Mouse (Mus musculus): ENCODE results near the gene Arf4. TPM values are rescaled to one million over a fixed set of nuclear protein-coding genes. Genes with fewer than 3 reads are reported as not detected.

The Arf4 gene
- polyA plus RNA-seq (2016; fragmentation: Nextera tagmentation; extraction: Ambion mirVana), result 524 and 553 TPM in 2 replicates

DNA sequence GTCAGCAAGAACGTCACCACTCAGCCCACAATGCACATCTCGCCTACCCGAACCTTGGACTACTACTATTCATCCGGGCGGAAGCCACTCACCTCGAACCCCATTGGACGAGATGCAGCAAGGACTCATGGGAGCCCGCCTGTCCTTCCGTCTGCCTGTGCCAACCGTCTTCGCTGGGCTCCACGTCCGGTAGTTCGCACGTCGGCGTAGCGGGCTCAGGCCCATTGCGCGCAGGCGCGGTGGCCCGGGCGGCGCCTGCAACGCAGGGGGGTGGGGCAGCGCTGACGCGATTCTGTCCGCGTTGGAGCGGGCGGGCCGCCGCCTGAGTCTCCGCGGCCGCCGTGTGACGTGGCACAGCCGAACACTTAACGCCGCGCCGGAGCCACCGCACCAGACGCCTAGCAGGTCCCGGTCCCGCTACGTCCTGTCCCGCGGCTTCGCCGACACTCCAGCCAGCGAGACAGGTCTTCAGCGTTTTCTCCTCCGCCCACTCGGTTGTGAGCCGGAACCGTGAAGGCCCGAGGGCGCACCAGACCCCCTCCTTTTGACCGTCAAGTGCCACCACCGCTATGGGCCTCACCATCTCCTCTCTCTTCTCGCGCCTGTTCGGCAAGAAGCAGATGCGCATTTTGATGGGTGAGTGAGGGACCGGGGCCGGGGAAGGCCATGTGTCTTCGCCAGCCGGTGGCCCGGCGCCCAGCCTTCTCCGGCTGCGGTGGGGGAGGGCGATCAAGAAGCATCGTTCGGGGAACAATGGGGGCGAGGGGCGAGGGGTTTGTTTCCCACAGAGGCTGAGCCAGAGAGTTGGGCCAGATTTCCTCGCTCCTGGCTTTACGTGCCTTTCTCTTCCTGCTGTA, at the start of gene Arf4:
Gene Arf4 (plus strand): TSS at position 224 of the 857 bp plus-strand sequence.
- no peaks in the 10 kb centered on the region for H3K27me3 ChIP-seq
- no peaks in the 10 kb centered on the region for H3K9me3 ChIP-seq
- H3K9ac ChIP-seq, result peak within 1 kb of the TSS; percentile 86
- peak within 1 kb of the TSS; percentile 82 for H3K4me3 ChIP-seq
- peak; percentile 96 for ATAC-seq (ENCODE audit: insufficient number of reproducible peaks, insufficient read depth, low FRiP score, low TSS enrichment)
- H3K4me2 ChIP-seq (replicated peaks), result peak within 1 kb of the TSS; percentile 74
- peak within 1 kb of the TSS; percentile 95 for H3K27ac ChIP-seq
- H3K36me3 ChIP-seq, result no peaks in the 10 kb centered on the region
- WGBS, result under 1% methylated on average over 83 of the region's 83 CpGs
- peaks cover 10% of the 10 kb centered on the region; the same call in 1 of the 2 replicates for H3K4me1 ChIP-seq

DNA sequence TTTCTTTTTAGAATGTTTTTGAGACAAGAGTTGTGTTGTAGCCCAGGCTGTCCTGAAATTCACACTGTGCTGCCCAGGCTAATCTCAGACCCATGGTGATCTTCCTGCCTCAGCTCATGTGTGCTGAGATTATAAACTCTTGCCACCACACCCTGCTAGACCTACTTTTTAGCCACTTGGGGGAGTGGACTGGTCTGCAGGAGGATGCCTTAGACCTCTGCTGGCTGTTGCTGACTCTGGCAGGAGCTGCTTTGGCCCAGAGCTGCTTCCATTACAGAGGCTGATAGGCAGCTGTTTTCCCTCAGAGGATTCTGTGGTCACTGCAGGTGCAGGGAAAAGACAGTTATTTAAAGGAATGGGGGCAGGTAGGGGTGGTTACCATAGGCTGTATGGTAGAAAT, 46.5 kb upstream of the Arf4 start:
- ATAC-seq (ENCODE audit: insufficient number of reproducible peaks, insufficient read depth, low FRiP score, low TSS enrichment), result no peak
- no peak overlapping the region for H3K27ac ChIP-seq
- peaks cover 8% of the 10 kb centered on the region for H3K4me1 ChIP-seq

DNA sequence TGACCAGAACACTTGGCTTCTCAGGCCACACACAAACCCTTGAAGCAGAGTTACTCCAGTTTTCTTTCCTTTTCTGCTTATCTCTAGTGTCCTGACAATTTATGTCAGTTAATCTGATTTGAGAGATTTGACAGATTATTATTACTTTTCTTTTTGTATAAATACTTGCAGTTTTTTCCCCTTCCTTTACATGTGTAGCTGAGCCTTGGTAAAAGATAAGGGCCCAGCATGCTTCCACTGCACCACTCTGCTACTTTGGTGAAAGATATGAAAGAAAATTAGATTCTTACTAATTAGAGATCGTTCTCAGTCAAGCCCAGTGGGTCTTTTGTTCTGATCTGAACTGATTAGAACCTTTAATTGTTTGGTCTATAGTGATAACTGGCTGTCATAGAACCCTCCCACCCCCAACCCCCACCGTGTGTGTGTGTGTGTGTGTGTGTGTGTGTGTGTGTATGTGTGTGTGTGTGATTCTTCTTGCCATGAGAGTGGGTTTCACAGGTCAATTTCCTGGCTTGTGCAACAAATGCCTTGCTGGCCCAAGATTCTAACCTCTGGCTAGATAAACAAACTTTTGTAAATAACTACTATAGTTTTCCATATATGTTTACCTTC, 44.5 kb upstream of the Arf4 start:
- Histone ChIP-seq H3K27ac (no peak overlapping the region), H3K27me3 (no peaks in the 10 kb centered on the region), H3K4me1 (no peaks in the 10 kb centered on the region), H3K4me3 (no peak overlapping the region), H3K9ac (no peak overlapping the region), H3K4me2 (replicated peaks) (no peak overlapping the region), H3K36me3 (peaks cover 21% of the 10 kb centered on the region), H3K9me3 (no peaks in the 10 kb centered on the region)
- WGBS, result 75% methylated on average over 2 of the region's 2 CpGs
- ATAC-seq (ENCODE audit: insufficient number of reproducible peaks, insufficient read depth, low FRiP score, low TSS enrichment), result no peak

More for the DNA sequence above, 46.5 kb upstream of the Arf4 start:
- H3K9ac ChIP-seq, result no peak overlapping the region
- H3K36me3 ChIP-seq, result peaks cover 5% of the 10 kb centered on the region; the same call in 1 of the 2 replicates
- no peak overlapping the region for H3K4me3 ChIP-seq
- no peaks in the 10 kb centered on the region for H3K9me3 ChIP-seq
- H3K27me3 ChIP-seq, result no peaks in the 10 kb centered on the region
- no peak overlapping the region for H3K4me2 ChIP-seq (replicated peaks)

DNA sequence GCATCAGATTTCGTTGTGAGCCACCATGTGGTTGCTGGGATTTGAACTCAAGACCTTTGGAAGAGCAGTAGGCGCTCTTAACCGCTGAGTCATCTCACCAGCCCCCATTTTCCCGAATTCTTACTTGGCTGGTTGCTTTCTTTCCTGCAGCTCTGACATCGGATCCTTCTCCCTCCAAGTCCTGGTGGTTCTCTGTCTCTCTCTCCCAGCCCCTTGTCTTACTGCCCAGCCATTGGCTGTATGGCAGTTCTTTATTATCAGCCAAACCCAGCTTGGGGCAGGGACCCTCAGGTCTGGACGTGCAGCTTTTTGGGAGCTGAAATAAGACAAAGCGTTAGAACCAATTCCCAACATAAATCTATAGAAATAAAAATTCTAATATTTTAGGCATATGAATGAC, 42.7 kb upstream of the Arf4 start:
- no peaks in the 10 kb centered on the region for H3K4me1 ChIP-seq
- H3K36me3 ChIP-seq, result peaks cover 31% of the 10 kb centered on the region
- no peak overlapping the region for H3K9ac ChIP-seq
- no peaks in the 10 kb centered on the region for H3K27me3 ChIP-seq
- H3K27ac ChIP-seq, result no peak overlapping the region
- no peak overlapping the region for H3K4me3 ChIP-seq
- no peaks in the 10 kb centered on the region for H3K9me3 ChIP-seq
- WGBS, result 95% methylated on average over 7 of the region's 7 CpGs
- no peak overlapping the region for H3K4me2 ChIP-seq (replicated peaks)
- ATAC-seq (ENCODE audit: insufficient number of reproducible peaks, insufficient read depth, low FRiP score, low TSS enrichment), result no peak

DNA sequence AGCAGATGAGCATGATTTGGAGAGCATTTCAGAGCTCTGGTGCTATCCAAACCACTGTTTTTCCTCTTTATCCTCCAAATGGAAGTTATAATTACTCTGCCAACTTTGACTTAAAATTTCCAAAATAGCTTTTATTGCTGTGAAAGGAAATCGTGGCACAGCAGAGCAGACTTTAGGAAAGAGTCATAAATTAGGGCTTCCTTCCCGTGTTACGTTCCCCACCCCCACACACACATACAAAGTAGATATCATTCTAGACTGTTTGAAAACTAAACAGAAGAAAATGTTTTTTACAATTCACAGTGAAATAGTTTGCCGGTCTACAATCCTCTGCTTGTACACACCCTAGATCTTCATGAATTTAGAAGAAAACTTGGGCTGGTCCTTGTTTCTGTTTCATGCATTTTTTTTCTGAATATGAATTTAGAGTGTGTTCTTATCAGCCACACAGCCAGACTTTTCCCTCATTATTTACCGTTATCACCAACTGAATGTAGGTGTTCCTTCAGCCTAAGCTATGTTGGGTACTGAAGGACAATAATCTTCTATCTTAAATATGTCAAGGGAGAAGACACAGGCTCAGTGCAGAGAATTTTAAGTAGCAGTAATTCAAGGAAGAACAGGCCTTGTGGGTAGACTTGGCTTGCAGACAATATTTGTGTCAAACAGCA, 42.0 kb upstream of the Arf4 start:
- no peak for ATAC-seq (ENCODE audit: insufficient number of reproducible peaks, insufficient read depth, low FRiP score, low TSS enrichment)
- Histone ChIP-seq H3K27ac (no peak overlapping the region), H3K9me3 (no peaks in the 10 kb centered on the region), H3K9ac (no peak overlapping the region), H3K36me3 (peaks cover 34% of the 10 kb centered on the region), H3K27me3 (no peaks in the 10 kb centered on the region), H3K4me1 (no peaks in the 10 kb centered on the region), H3K4me2 (replicated peaks) (no peak overlapping the region), H3K4me3 (no peak overlapping the region)
- WGBS, result 92% methylated on average over 5 of the region's 5 CpGs

DNA sequence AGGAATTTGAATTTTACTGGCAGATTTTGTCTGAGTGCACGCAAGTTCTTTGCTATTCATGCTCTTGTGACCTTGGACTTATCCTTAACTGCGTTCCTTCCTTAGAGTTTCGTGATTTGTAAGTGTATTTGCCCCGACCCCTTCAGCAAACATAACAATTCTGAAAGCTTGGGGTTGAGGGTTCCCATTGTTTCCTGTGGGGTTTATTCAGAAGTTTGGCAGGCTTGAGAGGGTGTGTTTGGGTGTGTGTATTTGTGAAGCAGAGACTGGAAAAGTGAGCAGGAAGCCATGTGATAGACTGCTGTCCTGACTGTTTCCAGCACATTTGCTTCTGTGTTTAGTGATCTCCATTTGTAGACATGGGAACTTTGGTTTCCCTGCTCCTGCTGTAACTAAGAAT, 32.5 kb upstream of the Arf4 start:
- Histone ChIP-seq H3K9ac (no peak overlapping the region), H3K36me3 (peaks cover 54% of the 10 kb centered on the region), H3K27ac (no peak overlapping the region), H3K4me3 (no peak overlapping the region), H3K27me3 (no peaks in the 10 kb centered on the region), H3K9me3 (no peaks in the 10 kb centered on the region), H3K4me1 (no peaks in the 10 kb centered on the region), H3K4me2 (replicated peaks) (no peak overlapping the region)
- WGBS, result 92% methylated on average over 4 of the region's 4 CpGs
- ATAC-seq (ENCODE audit: insufficient number of reproducible peaks, insufficient read depth, low FRiP score, low TSS enrichment), result no peak

DNA sequence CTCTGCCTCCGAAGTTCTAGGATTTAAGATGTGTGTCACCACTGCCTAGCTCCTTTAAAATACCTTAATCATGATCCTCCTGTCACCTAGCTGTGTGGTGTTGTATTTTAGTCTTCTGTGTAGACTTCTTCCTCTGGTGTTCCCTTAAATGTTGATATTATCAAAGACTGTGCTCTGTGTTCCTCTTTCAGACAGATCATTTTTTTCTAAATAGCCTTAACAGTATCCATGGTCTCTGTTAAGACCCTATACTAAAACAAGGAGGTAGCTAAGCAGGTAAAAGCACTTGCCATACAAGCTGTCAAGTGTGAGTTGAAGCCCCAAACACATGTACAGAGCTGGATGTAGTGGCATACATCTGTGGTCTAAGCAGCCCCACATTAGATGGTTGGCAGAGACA, 28.2 kb upstream of the Arf4 start:
- no peak overlapping the region for H3K4me3 ChIP-seq
- H3K36me3 ChIP-seq, result peaks cover 60% of the 10 kb centered on the region
- no peaks in the 10 kb centered on the region for H3K27me3 ChIP-seq
- H3K9me3 ChIP-seq, result no peaks in the 10 kb centered on the region
- no peak overlapping the region for H3K27ac ChIP-seq
- no peak for ATAC-seq (ENCODE audit: insufficient number of reproducible peaks, insufficient read depth, low FRiP score, low TSS enrichment)
- no peak overlapping the region for H3K4me2 ChIP-seq (replicated peaks)
- H3K9ac ChIP-seq, result no peak overlapping the region
- 89% methylated on average over 1 of the region's 1 CpGs for WGBS
- no peaks in the 10 kb centered on the region for H3K4me1 ChIP-seq

DNA sequence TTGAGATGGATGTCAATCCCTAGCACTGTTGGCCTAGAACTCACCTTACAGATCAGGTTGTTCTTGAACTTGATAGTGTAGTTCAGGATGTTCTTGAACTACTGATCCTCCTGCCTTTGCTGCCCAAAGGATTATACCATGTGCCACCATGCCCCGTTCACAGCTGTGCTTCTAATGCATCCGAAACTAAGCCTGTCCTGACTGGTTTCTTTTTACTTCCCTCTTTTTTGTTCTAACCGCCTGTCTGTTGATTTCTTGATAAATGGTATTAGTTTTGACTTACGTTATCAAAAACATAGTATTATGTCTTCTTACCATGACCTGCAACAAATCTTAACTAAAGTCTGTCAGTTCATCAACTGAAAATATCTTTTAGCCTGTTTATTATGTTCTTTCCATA, 27.2 kb upstream of the Arf4 start:
- peaks cover 56% of the 10 kb centered on the region for H3K36me3 ChIP-seq
- WGBS, result 89% methylated on average over 4 of the region's 4 CpGs
- H3K9ac ChIP-seq, result no peak overlapping the region

DNA sequence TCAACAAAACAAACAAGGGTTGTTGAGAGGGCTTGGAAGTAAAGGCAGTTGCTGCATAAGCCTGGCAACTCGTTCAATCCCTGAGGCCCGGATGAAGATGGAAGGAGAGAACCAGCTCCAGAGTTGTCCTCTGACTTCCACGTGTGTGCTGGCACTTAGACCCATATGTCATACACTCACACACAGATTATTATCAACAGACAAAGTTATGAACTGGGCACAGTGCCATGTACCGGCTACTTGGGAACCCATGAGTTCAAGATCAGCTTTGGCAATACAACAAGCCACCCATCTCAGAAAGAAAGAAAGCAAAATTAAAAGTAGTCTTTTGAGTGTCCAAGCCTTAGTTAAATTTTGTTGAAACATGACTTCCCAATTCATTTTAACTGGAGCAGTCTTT, 12.6 kb upstream of the Arf4 start:
- no peak for ATAC-seq (ENCODE audit: insufficient number of reproducible peaks, insufficient read depth, low FRiP score, low TSS enrichment)
- Histone ChIP-seq H3K27ac (no peak overlapping the region), H3K27me3 (no peaks in the 10 kb centered on the region), H3K4me1 (no peaks in the 10 kb centered on the region), H3K4me2 (replicated peaks) (no peak overlapping the region), H3K9ac (no peak overlapping the region), H3K4me3 (no peak overlapping the region), H3K9me3 (no peaks in the 10 kb centered on the region), H3K36me3 (peaks cover 83% of the 10 kb centered on the region)
- 94% methylated on average over 4 of the region's 4 CpGs for WGBS

More for the DNA sequence above, 27.2 kb upstream of the Arf4 start:
- no peak overlapping the region for H3K4me2 ChIP-seq (replicated peaks)
- no peak overlapping the region for H3K27ac ChIP-seq
- H3K9me3 ChIP-seq, result no peaks in the 10 kb centered on the region
- no peak overlapping the region for H3K4me3 ChIP-seq
- no peaks in the 10 kb centered on the region for H3K27me3 ChIP-seq
- no peak for ATAC-seq (ENCODE audit: insufficient number of reproducible peaks, insufficient read depth, low FRiP score, low TSS enrichment)
- H3K4me1 ChIP-seq, result no peaks in the 10 kb centered on the region

DNA sequence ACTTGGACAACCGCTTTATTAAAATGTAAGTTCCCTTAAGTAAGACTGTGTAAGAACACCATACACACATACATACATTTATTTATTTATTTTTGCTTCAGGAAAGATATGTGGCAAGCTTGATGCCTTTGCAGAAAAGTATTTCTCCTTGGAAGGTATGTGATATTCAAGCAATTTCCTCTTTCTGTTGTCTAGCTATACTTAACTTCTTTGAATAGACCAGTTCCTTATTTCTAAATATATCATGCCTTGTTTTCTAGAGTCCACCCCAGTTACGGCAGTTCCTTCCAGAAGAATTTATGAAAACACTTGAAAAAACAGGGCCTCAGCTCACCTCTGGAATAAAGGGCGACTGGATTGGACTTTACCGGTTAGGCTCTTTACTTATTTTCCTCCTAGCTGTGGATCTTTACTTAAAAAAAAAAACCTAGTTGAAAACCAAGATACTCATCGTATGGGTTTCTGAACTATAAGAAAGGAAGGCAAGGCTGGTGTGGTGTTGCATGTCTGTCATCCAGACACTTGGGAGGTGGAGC, 11.2 kb upstream of the Arf4 start:
- no peak overlapping the region for H3K4me2 ChIP-seq (replicated peaks)
- 92% methylated on average over 5 of the region's 5 CpGs for whole genome bisulfite sequencing
- no peak overlapping the region for H3K27ac ChIP-seq
- no peaks in the 10 kb centered on the region for H3K4me1 ChIP-seq
- H3K9ac ChIP-seq, result no peak overlapping the region
- no peak overlapping the region for H3K4me3 ChIP-seq
- no peaks in the 10 kb centered on the region for H3K27me3 ChIP-seq
- no peak for ATAC-seq (ENCODE audit: insufficient number of reproducible peaks, insufficient read depth, low FRiP score, low TSS enrichment)
- no peaks in the 10 kb centered on the region for H3K9me3 ChIP-seq
- H3K36me3 ChIP-seq, result peaks cover 77% of the 10 kb centered on the region

DNA sequence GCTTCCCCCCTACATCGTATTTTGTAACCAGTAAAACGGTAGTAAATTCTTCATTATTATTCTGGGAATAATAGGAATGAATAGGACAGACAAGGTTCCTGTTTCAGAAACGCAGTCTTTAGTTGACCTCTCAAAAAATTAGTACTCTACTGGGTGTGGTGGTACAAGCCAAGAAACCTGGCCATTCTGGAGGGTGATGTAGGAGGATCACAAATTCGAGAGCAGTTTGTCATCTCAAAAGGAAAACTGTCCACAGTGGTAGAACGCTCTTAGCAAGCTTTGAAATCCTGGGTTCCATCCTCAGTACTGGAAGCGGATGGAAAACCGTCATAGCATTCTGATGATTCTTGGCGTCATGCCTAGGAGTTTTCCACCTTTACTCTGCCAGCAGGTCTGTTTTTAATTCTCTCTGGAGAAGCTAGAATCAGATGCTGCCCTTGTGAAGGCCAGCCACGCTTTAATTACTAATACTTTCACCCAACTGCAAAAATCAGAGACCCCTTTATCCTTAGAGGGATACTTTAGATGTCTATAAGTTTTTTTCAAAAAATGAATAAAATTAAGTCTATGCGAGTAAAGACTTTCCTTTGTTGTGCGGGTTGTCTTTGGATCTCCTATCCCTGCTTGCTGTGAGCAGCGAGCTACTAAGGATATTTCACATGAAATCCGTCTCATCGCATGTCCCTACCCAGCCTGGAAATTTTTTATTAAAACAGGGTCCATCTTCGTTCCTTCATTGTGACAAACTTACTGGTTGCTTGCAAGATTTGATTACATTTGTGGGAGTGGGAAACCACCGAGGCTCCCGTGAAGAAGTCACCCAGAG, 636 bp upstream of the Arf4 start:
- Histone ChIP-seq H3K27me3 (no peaks in the 10 kb centered on the region), H3K9ac (peak overlapping the region; percentile 86), H3K4me2 (replicated peaks) (peak overlapping the region; percentile 74), H3K9me3 (no peaks in the 10 kb centered on the region), H3K4me1 (peaks cover 10% of the 10 kb centered on the region; the same call in 1 of the 2 replicates), H3K27ac (peak overlapping the region; percentile 95), H3K4me3 (peak overlapping the region; percentile 82), H3K36me3 (peaks cover 8% of the 10 kb centered on the region; the same call in 1 of the 2 replicates)
- ATAC-seq (ENCODE audit: insufficient number of reproducible peaks, insufficient read depth, low FRiP score, low TSS enrichment), result no peak
- WGBS, result 27% methylated on average over 17 of the region's 17 CpGs

Data from embryonic facial prominence, embryonic 12.5 days (tissue).